Mouse (Mus musculus) G1E (cell line): ENCODE data around the gene P3h2. TPM values are rescaled to one million over a fixed set of nuclear protein-coding genes. Genes with fewer than 3 reads are reported as not detected.

ENCODE experiments used
- ATAC-seq: 2 replicates; pipeline ENCODE4 v1.8.0; 2016; ENCODE audit warnings: mild to moderate bottlenecking; ENCODE audit not compliant: insufficient number of reproducible peaks, poor library complexity, low FRiP score, severe bottlenecking; ENCODE audit errors: extremely low read depth
- DNase-seq: peaks from one replicate; pipeline ENCODE4 v3.0.0; 2012; ENCODE audit warnings: low spot score
- H3K27me3 ChIP-seq: 2 replicates; pipeline ENCODE4 v1.6.1; 2012; ENCODE audit warnings: mild to moderate bottlenecking, low read length, inconsistent platforms; ENCODE audit not compliant: insufficient read depth
- H3K36me3 ChIP-seq: replicated peaks from 2 replicates; pipeline ENCODE3; 2012; ENCODE audit warnings: mild to moderate bottlenecking, inconsistent platforms
- H3K4me1 ChIP-seq: 2 replicates; pipeline ENCODE4 v1.6.1; 2012; ENCODE audit warnings: low read depth, low read length, inconsistent platforms, mixed read lengths; ENCODE audit not compliant: insufficient read depth
- H3K4me3 ChIP-seq: 2 replicates; pipeline ENCODE4 v1.5.1; 2012; ENCODE audit warnings: low read depth, mild to moderate bottlenecking, inconsistent platforms, low read length, moderate library complexity, mixed read lengths
- H3K9me3 ChIP-seq: replicated peaks from 2 replicates; pipeline ENCODE4 v1.6.1; 2012; ENCODE audit warnings: inconsistent platforms
- CTCF ChIP-seq: IDR thresholded peaks from 2 replicates; pipeline ENCODE4 v1.5.1; 2012; ENCODE audit warnings: low read depth, low read length, inconsistent platforms, mixed read lengths
- GATA1 ChIP-seq: IDR thresholded peaks from 2 replicates; pipeline ENCODE4 v1.6.1; 2012; ENCODE audit warnings: borderline replicate concordance, low read length, inconsistent platforms, mixed read lengths
- GATA2 ChIP-seq: IDR thresholded peaks from 2 replicates; pipeline ENCODE4 v1.6.1; 2012; ENCODE audit warnings: low read depth, low read length, inconsistent platforms, borderline replicate concordance
- POLR2AphosphoS5 ChIP-seq: IDR thresholded peaks from 2 replicates; pipeline ENCODE4 v1.6.1; 2012; ENCODE audit warnings: low read depth, low read length, inconsistent platforms; ENCODE audit not compliant: insufficient replicate concordance
- TAL1 ChIP-seq: conservative IDR thresholded peaks from 2 replicates; pipeline ENCODE4 v1.6.1; 2012; ENCODE audit warnings: low read depth, low read length, inconsistent platforms, mixed read lengths
- polyA plus RNA-seq: library from polyadenylated mRNA; stranded (reverse); fragments of >175 nt; gene quantifications from 2 replicates; pipeline ENCODE4 v1.2.3, GENCODE M21; 2012
- total RNA-seq, 2 experiments: library from RNA; stranded (forward) in 1 of 2; stranded (reverse) in 1 of 2; fragments of 200-1000 nt in 1 of 2; fragments of >200 nt in 1 of 2; fragmentation: Nextera tagmentation in 1 of 2; gene quantifications; 2 replicates each; pipeline ENCODE4 v1.2.3; 2014 to 2017

Gene P3h2
- total and polyA plus RNA-seq, 3 experiments: not detected

GRCm38 (mm10) chr16:26077246-26078099 lies 28.1 kb downstream of the P3h2 start:
- Histone ChIP-seq H3K36me3 (no peaks in the 10 kb centered on the region), H3K4me1 (no peaks in the 10 kb centered on the region), H3K4me3 (no peak overlapping the region), H3K9me3 (no peaks in the 10 kb centered on the region; the same call in 1 of the 2 replicates), H3K27me3 (no peaks in the 10 kb centered on the region)
- TF ChIP-seq TAL1 (no peak), POLR2AphosphoS5 (no peak), GATA1 (no peak), GATA2 (no peak), CTCF (no peak)
- ATAC-seq (no peak), DNase-seq (no peak)

GRCm38 (mm10) chr16:26075063-26075462 lies 30.5 kb downstream of the P3h2 start:
- no peak for ATAC-seq
- Histone ChIP-seq H3K4me1 (no peaks in the 10 kb centered on the region), H3K4me3 (no peak overlapping the region), H3K36me3 (no peaks in the 10 kb centered on the region), H3K9me3 (no peaks in the 10 kb centered on the region; the same call in 1 of the 2 replicates), H3K27me3 (no peaks in the 10 kb centered on the region)
- no peak for DNase-seq
- TF ChIP-seq CTCF (no peak), TAL1 (no peak), GATA1 (no peak), GATA2 (no peak), POLR2AphosphoS5 (no peak)

GRCm38 (mm10) chr16:26070376-26070775 lies 35.2 kb downstream of the P3h2 start:
- no peak for ATAC-seq
- Histone ChIP-seq H3K36me3 (no peaks in the 10 kb centered on the region), H3K9me3 (no peaks in the 10 kb centered on the region), H3K4me1 (no peaks in the 10 kb centered on the region), H3K4me3 (no peak overlapping the region), H3K27me3 (no peaks in the 10 kb centered on the region)
- DNase-seq: no peak
- no peak for TF ChIP-seq GATA1
- no peak for TF ChIP-seq TAL1
- TF ChIP-seq GATA2: no peak
- TF ChIP-seq CTCF: no peak
- TF ChIP-seq POLR2AphosphoS5: no peak

- no peak overlapping the region for H3K4me3 ChIP-seq
- peaks cover 3% of the 10 kb centered on the region; the same call in 1 of the 2 replicates for H3K9me3 ChIP-seq
- TF ChIP-seq CTCF (no peak), POLR2AphosphoS5 (no peak), TAL1 (no peak), GATA2 (no peak), GATA1 (no peak)
- no peaks in the 10 kb centered on the region for H3K4me1 ChIP-seq
- no peaks in the 10 kb centered on the region for H3K36me3 ChIP-seq
- ATAC-seq: no peak
- DNase-seq: no peak
- no peaks in the 10 kb centered on the region for H3K27me3 ChIP-seq
These were observed 40.5 kb downstream of the P3h2 start for GRCm38 (mm10) chr16:26065060-26065459.

- peaks cover 3% of the 10 kb centered on the region; the same call in 1 of the 2 replicates for H3K9me3 ChIP-seq
- DNase-seq (no peak), ATAC-seq (no peak)
- H3K36me3 ChIP-seq: no peaks in the 10 kb centered on the region
- no peaks in the 10 kb centered on the region for H3K27me3 ChIP-seq
- no peak overlapping the region for H3K4me3 ChIP-seq
- H3K4me1 ChIP-seq: no peaks in the 10 kb centered on the region
- TF ChIP-seq GATA1 (no peak), POLR2AphosphoS5 (no peak), GATA2 (no peak), CTCF (no peak), TAL1 (no peak)
These were observed 45.1 kb downstream of the P3h2 start for GRCm38 (mm10) chr16:26060239-26061085.

- H3K4me3 ChIP-seq: no peak overlapping the region
- H3K9me3 ChIP-seq: no peaks in the 10 kb centered on the region
- no peaks in the 10 kb centered on the region for H3K4me1 ChIP-seq
- no peak for ATAC-seq
- no peak for TF ChIP-seq CTCF
- no peak for TF ChIP-seq GATA1
- TF ChIP-seq TAL1: no peak
- TF ChIP-seq GATA2: no peak
- TF ChIP-seq POLR2AphosphoS5: no peak
- H3K36me3 ChIP-seq: no peaks in the 10 kb centered on the region
- no peaks in the 10 kb centered on the region for H3K27me3 ChIP-seq
- DNase-seq: no peak
These were observed 52.0 kb downstream of the P3h2 start for GRCm38 (mm10) chr16:26053631-26054030.
